Mouse (Mus musculus): Measurements from ENCODE around the gene Auts2. TPM values are rescaled to one million over a fixed set of nuclear protein-coding genes. Genes with fewer than 3 reads are reported as not detected.

Gene Auts2
- polyA plus RNA-seq, 1 experiment from 2014 or later = 45.3 TPM

DNA sequence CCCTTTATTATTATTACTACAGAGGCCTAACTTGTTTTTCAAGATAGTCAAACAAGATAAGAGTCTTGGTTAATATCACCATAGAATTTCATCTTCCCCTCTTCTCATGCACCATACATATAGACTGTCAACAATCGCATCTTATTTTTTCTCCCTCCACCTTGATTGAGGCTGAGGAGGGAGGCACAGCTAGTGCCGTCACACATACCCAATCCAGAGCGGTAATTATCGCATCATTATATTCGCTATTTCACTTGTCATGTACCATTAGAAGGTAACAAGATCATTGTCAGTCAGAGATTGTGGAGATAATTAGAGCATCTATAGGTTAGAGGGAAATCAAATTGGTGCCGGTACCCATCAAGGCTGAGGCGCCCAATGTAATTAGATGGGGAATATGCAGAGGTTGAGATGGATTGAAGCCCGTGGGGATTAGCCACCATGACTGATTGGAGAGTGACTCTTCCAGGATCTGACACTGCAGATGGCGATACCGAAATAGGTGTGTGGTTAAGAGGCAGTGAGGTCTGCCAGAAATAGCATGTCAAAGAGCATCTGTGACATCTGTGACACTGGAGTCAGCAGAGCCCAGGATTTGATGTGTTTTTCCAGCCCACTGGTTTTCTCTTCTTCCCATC lies 1107.8 kb downstream of the Auts2 start:
- 76% methylated on average over 10 of the region's 10 CpGs for WGBS
- Histone ChIP-seq H3K4me3 (replicated peaks) (no peak overlapping the region), H3K27me3 (no peaks in the 10 kb centered on the region), H3K4me1 (no peaks in the 10 kb centered on the region), H3K4me2 (replicated peaks) (no peak overlapping the region), H3K9me3 (replicated peaks) (no peaks in the 10 kb centered on the region), H3K36me3 (peaks cover 24% of the 10 kb centered on the region), H3K27ac (replicated peaks) (no peak overlapping the region), H3K9ac (no peak overlapping the region)
- no peak for ATAC-seq (ENCODE audit: insufficient number of reproducible peaks, low FRiP score, low TSS enrichment, low read depth)

DNA sequence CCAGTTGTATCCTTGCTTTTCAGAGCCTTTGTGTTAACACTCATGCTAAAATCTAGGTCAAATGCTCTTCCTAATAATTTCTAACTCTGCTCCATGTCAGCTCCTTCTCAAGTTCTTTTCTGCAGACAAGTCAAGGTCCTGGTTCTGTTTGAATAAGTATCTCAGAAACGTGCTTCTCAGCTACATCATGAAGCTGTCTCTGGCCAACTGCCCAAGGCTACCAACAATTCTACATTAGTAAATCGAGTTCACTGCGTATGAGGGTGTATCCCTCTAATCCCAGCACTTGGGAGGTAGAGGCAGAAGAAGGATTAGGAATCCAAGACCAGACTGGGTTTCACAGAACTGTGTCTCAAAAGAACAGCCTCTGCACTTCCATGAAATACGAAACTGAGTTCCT lies 1109.9 kb downstream of the Auts2 start:
- 0 out of 2 replicates have a peak, but pooled peaks cover 4% of the 10 kb centered on the region for H3K4me1 ChIP-seq
- no peak overlapping the region for H3K27ac ChIP-seq (replicated peaks)
- H3K9ac ChIP-seq = no peak overlapping the region
- ATAC-seq (ENCODE audit: insufficient number of reproducible peaks, low FRiP score, low TSS enrichment, low read depth) = no peak
- no peak overlapping the region for H3K4me3 ChIP-seq (replicated peaks)
- H3K9me3 ChIP-seq (replicated peaks) = no peaks in the 10 kb centered on the region
- H3K27me3 ChIP-seq = no peaks in the 10 kb centered on the region
- WGBS = 83% methylated on average over 4 of the region's 4 CpGs
- no peak overlapping the region for H3K4me2 ChIP-seq (replicated peaks)
- peaks cover 5% of the 10 kb centered on the region; the same call in 1 of the 2 replicates for H3K36me3 ChIP-seq

DNA sequence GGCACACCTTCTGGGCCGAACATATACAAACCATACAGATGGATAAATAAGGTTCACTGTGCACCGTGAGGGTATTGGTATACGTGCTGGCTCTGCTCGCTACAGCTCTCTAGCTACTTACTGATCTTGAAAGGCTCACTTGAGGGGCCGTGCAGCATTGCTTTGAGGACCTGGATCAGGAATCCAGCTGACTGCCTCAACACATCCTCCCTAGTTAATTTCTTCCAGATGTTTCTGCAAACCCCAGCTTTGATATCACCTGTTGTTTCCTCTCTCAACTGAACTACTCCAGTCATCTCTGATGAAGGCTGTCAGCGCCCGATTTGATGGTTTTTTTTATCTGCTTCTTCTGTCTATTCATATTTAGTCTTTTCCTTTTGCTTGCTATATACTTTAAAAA lies 1111.2 kb downstream of the Auts2 start:
- peaks cover 3% of the 10 kb centered on the region; the same call in 1 of the 2 replicates for H3K36me3 ChIP-seq
- WGBS = 33% methylated on average over 7 of the region's 7 CpGs
- no peaks in the 10 kb centered on the region for H3K27me3 ChIP-seq
- no peak overlapping the region for H3K4me2 ChIP-seq (replicated peaks)
- no peak overlapping the region for H3K9ac ChIP-seq
- H3K9me3 ChIP-seq (replicated peaks) = no peaks in the 10 kb centered on the region
- H3K4me1 ChIP-seq = peaks cover 9% of the 10 kb centered on the region; the same call in 1 of the 2 replicates
- H3K27ac ChIP-seq (replicated peaks) = no peak overlapping the region
- H3K4me3 ChIP-seq (replicated peaks) = no peak overlapping the region
- no peak for ATAC-seq (ENCODE audit: insufficient number of reproducible peaks, low FRiP score, low TSS enrichment, low read depth)

DNA sequence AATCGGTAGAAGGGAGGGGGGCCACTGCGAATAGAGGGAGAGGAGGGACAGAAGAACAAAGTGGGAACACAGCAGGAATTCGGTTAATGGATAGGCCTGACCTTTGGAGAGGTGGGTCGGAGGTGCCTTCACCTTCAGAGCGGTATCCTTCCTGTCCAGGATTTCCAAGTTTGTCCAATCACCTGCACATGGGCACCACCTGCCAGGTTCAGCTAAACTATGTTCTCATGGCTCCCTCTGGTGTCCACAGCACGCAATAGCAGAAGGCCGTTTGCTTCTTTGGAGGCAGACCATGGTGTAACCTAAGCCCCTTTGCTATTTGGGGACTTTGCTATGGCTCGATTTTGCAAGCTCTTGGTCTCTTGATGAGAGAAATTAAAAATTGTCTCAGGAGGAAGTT lies 1113.0 kb downstream of the Auts2 start:
- Histone ChIP-seq H3K4me2 (replicated peaks) (no peak overlapping the region), H3K9ac (no peak overlapping the region), H3K4me3 (replicated peaks) (no peak overlapping the region), H3K4me1 (peaks cover 9% of the 10 kb centered on the region; the same call in 1 of the 2 replicates), H3K9me3 (replicated peaks) (no peaks in the 10 kb centered on the region), H3K36me3 (no peaks in the 10 kb centered on the region), H3K27me3 (no peaks in the 10 kb centered on the region), H3K27ac (replicated peaks) (no peak overlapping the region)
- no peak for ATAC-seq (ENCODE audit: insufficient number of reproducible peaks, low FRiP score, low TSS enrichment, low read depth)
- WGBS = 20% methylated on average over 8 of the region's 8 CpGs

DNA sequence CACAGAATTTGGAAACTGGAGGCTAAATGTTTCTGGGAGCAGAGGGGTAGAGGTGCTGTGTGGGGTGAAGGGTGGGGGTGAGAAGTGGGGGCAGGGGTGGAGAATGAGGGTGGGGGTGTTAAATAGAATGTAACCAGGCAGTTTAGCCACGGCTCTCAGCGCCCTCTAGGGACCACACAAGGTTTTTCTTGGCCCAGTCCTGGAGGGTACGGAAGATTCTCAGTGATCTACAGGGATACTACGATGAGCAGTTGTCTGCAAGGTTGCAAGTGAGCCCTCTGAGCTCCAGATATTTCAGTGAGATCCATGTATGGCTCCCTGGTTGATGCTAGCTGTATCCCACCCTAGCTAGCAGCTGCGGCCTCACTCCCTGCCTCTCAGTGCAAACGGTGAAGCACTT lies 1113.6 kb downstream of the Auts2 start:
- Histone ChIP-seq H3K4me1 (peaks cover 9% of the 10 kb centered on the region; the same call in 1 of the 2 replicates), H3K27ac (replicated peaks) (no peak overlapping the region), H3K9ac (no peak overlapping the region), H3K9me3 (replicated peaks) (no peaks in the 10 kb centered on the region), H3K36me3 (no peaks in the 10 kb centered on the region), H3K27me3 (no peaks in the 10 kb centered on the region), H3K4me3 (replicated peaks) (no peak overlapping the region), H3K4me2 (replicated peaks) (no peak overlapping the region)
- WGBS = 55% methylated on average over 6 of the region's 6 CpGs
- no peak for ATAC-seq (ENCODE audit: insufficient number of reproducible peaks, low FRiP score, low TSS enrichment, low read depth)

DNA sequence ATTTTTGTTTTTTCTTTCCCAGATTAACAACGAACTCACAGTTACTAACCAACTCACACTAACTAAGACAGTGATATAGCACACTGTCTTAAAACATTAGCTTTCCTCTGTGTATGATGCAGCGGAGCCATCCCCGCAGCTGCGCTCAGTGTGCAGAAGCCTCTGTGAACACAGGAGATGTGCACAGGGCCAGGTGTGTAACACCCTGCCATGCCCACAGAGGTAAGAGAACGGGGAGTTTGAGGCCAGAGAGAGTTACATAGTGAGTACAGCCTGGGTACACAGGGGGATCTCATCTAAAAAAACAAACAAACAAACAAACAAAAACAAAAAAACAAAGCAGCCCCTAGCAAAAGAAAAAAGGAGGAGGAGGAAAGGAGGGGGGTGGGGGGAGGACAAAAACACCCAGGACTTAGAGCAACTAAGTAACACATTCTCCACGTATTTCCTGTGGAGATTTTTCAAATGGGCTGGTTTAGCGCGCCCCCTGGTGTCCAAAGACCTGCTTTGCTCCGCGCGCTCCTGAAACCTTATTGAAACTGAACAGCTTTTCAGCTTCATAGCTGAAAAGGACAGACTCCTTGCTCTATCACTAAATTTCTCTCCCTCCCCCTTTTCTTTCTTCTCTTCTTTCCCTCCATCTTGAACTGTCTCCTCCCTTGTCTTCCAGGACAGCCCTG lies 1115.3 kb downstream of the Auts2 start:
- H3K9ac ChIP-seq = no peak overlapping the region
- H3K9me3 ChIP-seq (replicated peaks) = no peaks in the 10 kb centered on the region
- no peaks in the 10 kb centered on the region for H3K36me3 ChIP-seq
- peaks cover 9% of the 10 kb centered on the region; the same call in 1 of the 2 replicates for H3K4me1 ChIP-seq
- H3K4me2 ChIP-seq (replicated peaks) = no peak overlapping the region
- H3K27ac ChIP-seq (replicated peaks) = no peak overlapping the region
- H3K4me3 ChIP-seq (replicated peaks) = no peak overlapping the region
- H3K27me3 ChIP-seq = no peaks in the 10 kb centered on the region
- WGBS = 35% methylated on average over 11 of the region's 11 CpGs
- no peak for ATAC-seq (ENCODE audit: insufficient number of reproducible peaks, low FRiP score, low TSS enrichment, low read depth)

DNA sequence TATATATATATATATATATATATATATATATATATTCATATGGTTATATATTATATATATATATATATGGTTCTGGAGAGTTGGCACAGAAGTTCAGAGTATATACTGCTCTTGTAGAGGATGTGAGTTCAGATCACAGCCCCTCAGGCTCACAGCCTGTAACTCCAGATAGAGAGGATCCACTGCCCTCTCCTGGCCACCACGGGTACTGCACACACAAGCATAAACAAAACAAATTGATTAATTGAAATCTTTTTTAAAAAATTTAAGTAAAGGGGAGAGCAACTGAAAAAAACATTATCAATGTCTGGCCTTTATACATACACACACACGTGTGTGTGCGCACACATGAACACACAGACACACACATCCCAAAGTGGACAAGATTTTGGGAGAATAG lies 1120.4 kb downstream of the Auts2 start:
- 82% methylated on average over 3 of the region's 3 CpGs for WGBS
- H3K4me1 ChIP-seq = peaks cover 1% of the 10 kb centered on the region; the same call in 1 of the 2 replicates

DNA sequence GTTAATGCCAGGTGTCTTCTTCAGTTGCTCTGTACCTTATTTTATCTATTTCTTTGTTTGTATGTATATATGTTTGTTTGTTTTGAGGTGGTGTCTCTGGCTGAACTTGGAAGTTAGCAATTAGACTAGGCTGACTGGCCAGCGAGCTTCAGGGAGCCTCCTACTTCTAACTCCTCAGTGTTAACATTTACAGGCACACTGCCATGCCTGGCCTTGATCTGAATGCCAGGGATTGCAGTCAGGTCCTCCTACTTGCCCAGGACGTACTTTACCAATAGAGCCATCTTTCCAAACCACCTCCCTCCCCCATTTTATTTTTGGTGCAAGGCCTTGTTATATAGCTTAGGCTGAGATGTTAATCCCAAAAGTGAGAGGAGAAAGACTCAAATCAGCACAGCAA lies 1122.7 kb downstream of the Auts2 start:
- Histone ChIP-seq H3K27me3 (no peaks in the 10 kb centered on the region), H3K9ac (no peak overlapping the region), H3K27ac (replicated peaks) (no peak overlapping the region), H3K4me3 (replicated peaks) (no peak overlapping the region), H3K36me3 (no peaks in the 10 kb centered on the region), H3K9me3 (replicated peaks) (no peaks in the 10 kb centered on the region), H3K4me1 (no peaks in the 10 kb centered on the region), H3K4me2 (replicated peaks) (no peak overlapping the region)
- WGBS = 67% methylated on average over 2 of the region's 2 CpGs
- ATAC-seq (ENCODE audit: insufficient number of reproducible peaks, low FRiP score, low TSS enrichment, low read depth) = no peak

More for the DNA sequence above, 1120.4 kb downstream of the Auts2 start:
- Histone ChIP-seq H3K27me3 (no peaks in the 10 kb centered on the region), H3K4me3 (replicated peaks) (no peak overlapping the region), H3K9me3 (replicated peaks) (no peaks in the 10 kb centered on the region), H3K27ac (replicated peaks) (no peak overlapping the region), H3K36me3 (no peaks in the 10 kb centered on the region), H3K9ac (no peak overlapping the region), H3K4me2 (replicated peaks) (no peak overlapping the region)
- ATAC-seq (ENCODE audit: insufficient number of reproducible peaks, low FRiP score, low TSS enrichment, low read depth) = no peak

DNA sequence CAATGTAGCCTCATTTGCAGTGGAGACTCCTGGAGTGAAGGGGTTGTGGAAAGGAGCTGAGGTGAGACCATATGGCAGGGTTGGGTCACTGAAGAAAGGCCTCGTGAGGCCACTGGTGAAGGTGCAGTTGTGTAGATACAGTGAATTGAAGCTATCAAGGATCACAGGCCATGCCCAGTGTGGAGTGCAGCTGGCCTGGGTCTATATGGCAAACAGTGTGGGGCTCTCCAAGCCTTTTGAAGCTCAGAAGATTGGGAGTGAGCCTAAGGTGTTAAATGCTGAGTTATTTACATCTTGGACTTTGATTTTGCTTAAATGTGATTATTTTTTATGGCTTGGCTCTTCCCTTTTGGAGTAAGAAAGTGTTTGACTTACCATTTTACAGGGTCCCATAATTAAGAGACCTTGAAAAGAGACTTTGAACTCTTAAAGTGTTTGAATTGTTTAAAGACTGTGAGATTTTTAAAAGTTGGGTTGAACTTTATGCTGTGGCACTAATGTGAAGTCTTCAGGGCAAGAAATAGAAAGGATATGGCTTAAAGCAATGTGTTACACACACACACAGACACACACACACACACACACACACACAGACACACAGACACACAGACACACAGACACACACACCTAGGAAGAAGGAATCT lies 1127.1 kb downstream of the Auts2 start:
- Histone ChIP-seq H3K36me3 (no peaks in the 10 kb centered on the region), H3K9me3 (replicated peaks) (no peaks in the 10 kb centered on the region), H3K4me2 (replicated peaks) (no peak overlapping the region), H3K4me1 (no peaks in the 10 kb centered on the region), H3K27ac (replicated peaks) (no peak overlapping the region), H3K4me3 (replicated peaks) (no peak overlapping the region), H3K27me3 (no peaks in the 10 kb centered on the region), H3K9ac (no peak overlapping the region)
- no peak for ATAC-seq (ENCODE audit: insufficient number of reproducible peaks, low FRiP score, low TSS enrichment, low read depth)
- WGBS = 84% methylated on average over 1 of the region's 1 CpGs

DNA sequence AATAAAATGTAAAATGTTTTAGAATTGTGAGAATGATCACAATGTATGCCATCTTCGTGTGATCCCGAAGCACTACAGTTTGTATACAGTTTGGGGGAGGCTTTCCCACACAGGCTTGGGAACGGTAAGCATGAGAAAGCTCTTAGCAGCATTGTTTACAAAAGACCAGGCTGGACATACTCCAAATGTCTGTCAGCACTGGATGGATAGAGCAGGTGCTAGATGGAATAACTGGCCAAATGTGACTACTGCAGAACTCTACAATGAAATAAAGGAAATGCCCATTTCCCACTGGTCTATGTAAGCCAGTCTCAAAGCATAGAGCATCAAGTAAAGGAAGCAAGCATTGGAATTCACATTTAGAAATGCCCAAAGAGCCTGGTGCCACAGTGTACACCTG lies 1144.9 kb downstream of the Auts2 start:
- Histone ChIP-seq H3K9ac (no peak overlapping the region), H3K36me3 (no peaks in the 10 kb centered on the region), H3K9me3 (replicated peaks) (no peaks in the 10 kb centered on the region), H3K27me3 (no peaks in the 10 kb centered on the region), H3K27ac (replicated peaks) (no peak overlapping the region), H3K4me3 (replicated peaks) (no peak overlapping the region), H3K4me2 (replicated peaks) (no peak overlapping the region), H3K4me1 (no peaks in the 10 kb centered on the region)
- no peak for ATAC-seq (ENCODE audit: insufficient number of reproducible peaks, low FRiP score, low TSS enrichment, low read depth)
- 73% methylated on average over 3 of the region's 3 CpGs for WGBS

DNA sequence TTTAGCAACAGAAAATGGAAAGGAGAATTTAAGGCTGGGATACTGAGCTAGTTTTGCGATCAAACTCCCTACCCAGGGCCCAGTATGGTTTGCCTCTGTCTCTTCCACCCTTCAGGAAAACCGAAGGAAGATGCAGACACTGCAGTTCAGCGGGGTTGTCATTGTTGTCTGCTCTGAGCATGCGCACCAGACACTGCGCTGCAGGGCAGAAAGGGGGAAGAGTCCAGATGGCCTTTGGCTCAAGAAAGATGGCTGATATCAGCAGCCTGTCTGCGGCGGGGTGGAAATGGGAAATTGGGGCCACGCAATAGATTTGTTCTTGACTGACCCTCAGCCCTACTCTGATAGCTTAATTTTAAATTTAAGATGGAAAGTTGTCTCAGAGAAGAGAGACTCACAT lies 1147.4 kb downstream of the Auts2 start:
- Histone ChIP-seq H3K4me2 (replicated peaks) (no peak overlapping the region), H3K27me3 (no peaks in the 10 kb centered on the region), H3K4me1 (no peaks in the 10 kb centered on the region), H3K9ac (no peak overlapping the region), H3K36me3 (no peaks in the 10 kb centered on the region), H3K9me3 (replicated peaks) (no peaks in the 10 kb centered on the region), H3K4me3 (replicated peaks) (no peak overlapping the region), H3K27ac (replicated peaks) (no peak overlapping the region)
- ATAC-seq (ENCODE audit: insufficient number of reproducible peaks, low FRiP score, low TSS enrichment, low read depth) = no peak
- 83% methylated on average over 8 of the region's 8 CpGs for WGBS

All from embryonic facial prominence, embryonic 15.5 days (tissue).